Mouse (Mus musculus) testis, adult 2 months (tissue): ENCODE results near the gene Agap1. TPM values are rescaled to one million over a fixed set of nuclear protein-coding genes. Genes with fewer than 3 reads are reported as not detected.

ENCODE experiments used
- H3K27ac ChIP-seq: fragments of 200-500 bp; 2 replicates; pipeline ENCODE4 v1.5.1; 2012; ENCODE audit warnings: low read depth, low read length; ENCODE audit not compliant: control insufficient read depth, insufficient read depth
- H3K27me3 ChIP-seq: fragments of 200-500 bp; 2 replicates; pipeline ENCODE4 v1.6.1; 2012; ENCODE audit warnings: mild to moderate bottlenecking, low read length, moderate library complexity; ENCODE audit not compliant: control insufficient read depth, insufficient read depth
- H3K36me3 ChIP-seq: fragments of 200-500 bp; 2 replicates; pipeline ENCODE4 v1.6.1; 2012; ENCODE audit warnings: mild to moderate bottlenecking, low read length; ENCODE audit not compliant: control insufficient read depth, insufficient read depth
- H3K4me1 ChIP-seq: fragments of 200-500 bp; 2 replicates; pipeline ENCODE4 v1.6.1; 2012; ENCODE audit warnings: low read length; ENCODE audit not compliant: control insufficient read depth, insufficient read depth
- H3K4me3 ChIP-seq: fragments of 200-500 bp; 2 replicates; pipeline ENCODE4 v1.5.1; 2012; ENCODE audit warnings: low read depth, mild to moderate bottlenecking, low read length, moderate library complexity, mixed read lengths; ENCODE audit not compliant: control insufficient read depth
- CTCF ChIP-seq: fragments of 200-500 bp; IDR thresholded peaks from 2 replicates; pipeline ENCODE4 v1.5.1; 2012; ENCODE audit warnings: low read depth, mild to moderate bottlenecking, inconsistent platforms, low read length, moderate library complexity; ENCODE audit not compliant: control insufficient read depth, insufficient read depth, insufficient replicate concordance
- POLR2A ChIP-seq: fragments of 200-500 bp; IDR thresholded peaks from 2 replicates; pipeline ENCODE4 v1.6.1; 2012; ENCODE audit warnings: low read depth, mild to moderate bottlenecking, inconsistent platforms, low read length, moderate library complexity; ENCODE audit not compliant: control insufficient read depth
- polyA plus RNA-seq: library from polyadenylated mRNA; depleted of rRNA; stranded (reverse); fragments of >200 nt; gene quantifications from 2 replicates; pipeline ENCODE4 v1.2.3, GENCODE M21; 2012

Agap1 gene
- polyA plus RNA-seq, 1 experiment = 16.5 TPM

DNA sequence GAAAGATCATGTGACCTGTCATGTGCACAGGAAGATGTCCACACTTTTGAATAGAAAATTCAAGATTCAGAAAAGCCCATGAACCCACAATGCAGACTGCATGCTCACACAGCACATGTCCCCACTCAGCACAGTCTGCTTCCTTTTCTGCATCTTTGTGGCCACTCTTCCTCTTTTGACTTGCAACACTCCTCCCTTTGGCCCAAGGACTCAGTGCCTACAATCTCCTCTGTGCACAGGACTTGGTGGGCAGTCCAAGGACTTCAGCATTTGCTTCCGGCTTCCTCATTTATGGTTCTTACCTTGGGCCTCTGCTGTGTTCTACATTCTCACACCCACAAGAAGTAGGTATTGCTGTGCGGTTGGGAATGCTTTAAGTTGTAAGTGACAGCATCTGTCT, 447.6 kb downstream of the Agap1 start:
- H3K4me3 ChIP-seq = no peak overlapping the region
- H3K27ac ChIP-seq = no peak overlapping the region
- H3K27me3 ChIP-seq = no peaks in the 10 kb centered on the region
- H3K36me3 ChIP-seq = no peaks in the 10 kb centered on the region
- no peaks in the 10 kb centered on the region for H3K4me1 ChIP-seq
- no peak for TF ChIP-seq POLR2A
- TF ChIP-seq CTCF = no peak

DNA sequence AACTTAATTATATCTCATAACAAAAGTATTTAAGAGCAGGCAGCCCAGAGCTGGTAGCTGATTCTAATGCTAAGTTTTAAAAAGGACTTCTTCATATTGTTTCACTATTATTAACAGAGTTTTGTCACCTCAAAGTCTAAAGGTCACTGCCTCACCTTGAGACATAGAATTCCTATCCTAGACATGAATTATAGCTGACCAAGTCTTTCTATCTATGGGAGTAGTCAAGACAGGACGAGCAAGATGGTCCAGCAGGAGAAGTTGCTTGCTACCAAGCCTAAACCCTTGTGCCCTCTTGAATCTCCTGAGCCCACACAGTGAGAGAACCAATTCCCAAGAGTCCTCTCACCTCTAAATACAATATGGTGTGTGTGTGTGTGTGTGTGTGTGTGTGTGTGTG, 448.0 kb downstream of the Agap1 start:
- Histone ChIP-seq H3K27ac (no peak overlapping the region), H3K4me1 (no peaks in the 10 kb centered on the region), H3K36me3 (no peaks in the 10 kb centered on the region), H3K4me3 (no peak overlapping the region), H3K27me3 (no peaks in the 10 kb centered on the region)
- TF ChIP-seq CTCF (no peak), POLR2A (no peak)

DNA sequence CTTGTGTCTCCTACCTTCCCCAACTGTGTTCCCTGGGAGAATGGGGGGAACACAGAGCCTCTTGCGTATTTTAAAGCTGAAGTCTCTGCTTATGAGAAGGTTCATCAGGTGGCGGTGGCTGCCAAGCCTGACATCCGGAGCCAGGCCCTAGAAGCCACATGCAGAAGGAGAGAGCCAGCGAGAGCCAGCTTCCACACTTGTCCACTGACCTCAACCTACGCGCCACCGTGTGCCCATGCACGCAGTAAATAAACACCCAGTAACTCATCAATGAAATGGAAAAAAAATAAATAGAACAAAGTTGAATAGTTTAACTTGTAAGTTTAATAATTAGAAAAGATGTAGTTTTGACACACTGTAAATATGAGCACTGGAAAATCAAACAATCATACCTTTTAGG, 455.2 kb downstream of the Agap1 start:
- no peaks in the 10 kb centered on the region for H3K36me3 ChIP-seq
- no peak overlapping the region for H3K4me3 ChIP-seq
- no peaks in the 10 kb centered on the region for H3K4me1 ChIP-seq
- no peaks in the 10 kb centered on the region for H3K27me3 ChIP-seq
- H3K27ac ChIP-seq = no peak overlapping the region
- no peak for TF ChIP-seq POLR2A
- TF ChIP-seq CTCF = no peak

DNA sequence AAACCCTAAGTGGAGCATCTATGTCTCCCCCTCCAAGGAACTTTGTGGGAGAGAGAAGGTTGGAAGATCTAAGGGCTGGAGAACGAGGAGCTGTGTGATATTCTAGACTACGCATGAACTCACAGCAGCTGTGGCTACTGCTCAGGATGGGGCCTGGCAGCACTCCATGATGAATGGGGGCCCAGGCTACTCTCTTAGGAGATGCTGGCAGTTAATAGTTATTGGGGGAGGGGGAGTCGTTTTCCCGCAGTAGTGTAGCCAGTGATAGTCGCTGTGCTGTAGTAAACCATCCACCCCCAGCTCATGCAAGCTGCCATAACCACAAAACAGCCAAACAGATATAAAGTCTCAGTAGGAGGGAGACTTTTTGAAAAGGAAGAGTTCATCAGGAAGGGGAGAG, 457.8 kb downstream of the Agap1 start:
- Histone ChIP-seq H3K4me1 (no peaks in the 10 kb centered on the region), H3K4me3 (no peak overlapping the region), H3K27me3 (no peaks in the 10 kb centered on the region), H3K36me3 (no peaks in the 10 kb centered on the region), H3K27ac (no peak overlapping the region)
- TF ChIP-seq CTCF (no peak), POLR2A (no peak)

DNA sequence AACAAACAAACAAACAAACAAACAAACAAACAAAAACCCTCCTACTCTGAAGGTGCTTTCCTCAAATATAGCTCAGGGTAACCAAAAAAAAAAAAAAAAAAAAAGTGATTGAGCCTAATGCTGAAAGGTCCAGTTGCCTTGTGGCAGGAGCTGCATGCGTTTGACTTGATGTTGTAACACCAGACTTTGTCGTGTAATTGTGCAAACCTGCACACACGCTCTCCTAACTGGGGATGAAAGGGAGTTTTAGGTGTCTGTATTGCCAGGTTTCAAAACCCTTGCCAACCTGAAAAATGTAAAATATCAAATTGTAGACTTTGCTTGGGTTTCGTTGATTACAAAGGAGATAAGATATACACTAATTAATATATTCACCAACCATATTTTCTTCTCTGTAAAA, 459.0 kb downstream of the Agap1 start:
- H3K36me3 ChIP-seq = no peaks in the 10 kb centered on the region
- TF ChIP-seq CTCF (no peak), POLR2A (no peak)
- H3K4me3 ChIP-seq = no peak overlapping the region
- H3K4me1 ChIP-seq = no peaks in the 10 kb centered on the region
- H3K27ac ChIP-seq = no peak overlapping the region
- H3K27me3 ChIP-seq = no peaks in the 10 kb centered on the region

DNA sequence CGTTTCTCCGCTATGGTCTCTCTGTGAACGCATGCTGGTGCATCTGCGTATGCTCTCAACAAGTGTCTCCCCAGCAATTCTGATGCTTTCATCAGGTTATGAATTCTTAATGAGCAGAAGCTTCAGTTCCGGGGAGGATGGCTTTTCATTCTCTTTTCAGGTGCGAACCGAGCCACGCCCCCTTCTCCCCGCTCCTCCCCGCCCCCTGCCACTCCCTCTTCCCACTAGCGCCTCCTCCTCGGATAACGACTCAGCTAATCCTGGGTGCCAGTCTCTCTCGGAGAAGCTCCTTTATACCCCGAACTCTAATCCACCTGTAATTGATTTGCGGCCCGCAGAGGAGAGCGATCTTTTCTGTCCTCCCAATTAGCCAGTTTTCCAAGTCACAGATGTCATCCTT, 463.5 kb downstream of the Agap1 start:
- H3K27ac ChIP-seq = no peak overlapping the region
- TF ChIP-seq POLR2A (no peak), CTCF (no peak)
- H3K27me3 ChIP-seq = no peaks in the 10 kb centered on the region; the same call in 1 of the 2 replicates
- H3K4me3 ChIP-seq = no peak overlapping the region
- no peaks in the 10 kb centered on the region for H3K4me1 ChIP-seq
- no peaks in the 10 kb centered on the region for H3K36me3 ChIP-seq

DNA sequence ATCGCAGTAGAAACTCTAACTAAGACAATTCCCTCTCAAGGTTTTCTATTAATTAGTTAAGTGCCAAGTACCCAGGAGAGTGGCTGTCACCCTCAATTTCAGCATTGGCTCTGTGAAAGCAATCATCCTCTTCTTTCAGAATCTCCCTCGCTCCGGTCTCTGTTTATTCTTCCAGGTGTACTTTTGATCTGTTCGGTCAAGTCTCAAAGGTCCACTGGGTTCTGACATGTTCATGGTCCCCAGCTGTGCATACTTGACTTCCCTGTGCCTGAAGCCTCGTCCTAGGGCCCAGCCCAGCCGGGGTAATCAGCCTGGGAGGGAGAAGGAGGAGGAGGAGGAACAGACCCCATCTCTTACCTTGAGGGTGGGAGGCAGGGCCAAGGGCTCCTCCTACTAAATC, 464.6 kb downstream of the Agap1 start:
- H3K4me1 ChIP-seq = peaks cover 2% of the 10 kb centered on the region; the same call in 1 of the 2 replicates
- H3K4me3 ChIP-seq = no peak overlapping the region
- H3K27ac ChIP-seq = no peak overlapping the region
- no peak for TF ChIP-seq POLR2A
- no peak for TF ChIP-seq CTCF
- peaks cover 2% of the 10 kb centered on the region; the same call in 1 of the 2 replicates for H3K27me3 ChIP-seq
- no peaks in the 10 kb centered on the region for H3K36me3 ChIP-seq

DNA sequence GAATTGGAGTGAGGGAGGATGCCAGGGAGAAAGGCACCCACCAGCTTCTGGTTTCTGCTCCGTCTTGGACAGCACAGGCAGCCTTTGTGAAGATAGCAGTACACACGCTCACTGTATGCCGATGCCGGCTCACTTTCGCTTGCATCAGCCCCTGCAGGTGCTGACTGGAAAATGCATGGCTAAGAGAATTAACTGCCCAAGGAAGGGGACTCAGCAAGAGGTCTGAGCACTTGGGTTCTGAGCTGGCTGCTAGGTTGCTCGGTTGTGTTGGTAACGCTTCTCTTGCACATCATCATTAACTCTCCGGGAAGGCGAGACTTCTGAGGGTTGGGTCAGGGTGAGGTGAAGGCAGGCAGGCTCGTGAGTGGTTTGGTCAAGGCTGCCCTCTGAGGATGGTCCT, 467.2 kb downstream of the Agap1 start:
- Histone ChIP-seq H3K4me3 (no peak overlapping the region), H3K4me1 (peaks cover 2% of the 10 kb centered on the region; the same call in 1 of the 2 replicates), H3K27me3 (peaks cover 2% of the 10 kb centered on the region; the same call in 1 of the 2 replicates), H3K27ac (no peak overlapping the region), H3K36me3 (no peaks in the 10 kb centered on the region)
- TF ChIP-seq CTCF (no peak), POLR2A (no peak)
